Mouse (Mus musculus): ENCODE data around the gene Slc9a8.
"Not testable (repeated sequence)": the region's sequence is repeated elsewhere in the genome, so short reads cannot be mapped to it uniquely, and the experiment has no call there.

Slc9a8 gene

DNA sequence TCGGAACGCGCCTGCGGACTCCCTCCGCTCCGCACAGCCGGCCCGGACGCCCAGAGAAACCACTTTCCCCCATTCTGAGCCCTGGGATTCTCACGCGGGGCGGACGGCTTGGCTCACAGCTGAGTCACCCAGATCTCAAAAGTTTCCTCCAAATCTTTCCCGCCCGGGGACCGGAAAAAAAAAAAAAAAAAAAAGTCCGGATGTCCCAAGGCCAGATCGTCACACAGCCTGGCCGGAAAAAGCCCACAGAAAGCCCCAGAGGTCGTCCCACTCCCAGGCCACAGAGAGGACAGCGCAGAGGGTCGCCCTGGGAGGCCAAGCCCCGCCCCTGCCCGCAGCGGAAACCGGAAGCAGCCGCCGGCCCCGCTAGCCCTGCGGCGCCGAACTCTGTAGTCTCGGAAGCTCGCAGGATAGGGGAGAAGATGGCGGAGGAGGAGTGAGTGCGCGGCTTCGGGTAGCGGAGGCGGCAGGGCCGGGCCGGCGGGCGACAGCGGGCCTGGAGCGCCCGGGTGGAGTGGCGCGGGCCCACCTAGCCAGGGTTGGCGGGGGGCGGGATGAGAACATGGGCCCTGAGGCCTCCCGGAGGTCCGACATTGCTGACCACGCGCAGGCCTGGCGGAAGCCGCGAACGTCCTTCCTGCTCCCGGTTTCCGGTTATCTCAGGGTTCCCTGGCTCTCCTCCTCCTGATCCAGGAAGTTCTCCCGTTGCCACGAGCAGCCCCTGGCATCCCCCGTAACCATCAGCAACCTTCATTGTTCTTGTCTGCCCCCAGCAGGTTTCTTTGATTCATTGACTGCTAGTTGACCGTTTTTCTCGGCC is at the start of gene Slc9a8:
TSS of gene Slc9a8 (plus strand) at position 383 of the 820 bp plus-strand sequence.
- DNase-seq (ENCODE audit: low spot score): peak; percentile 91

GRCm38 (mm10) chr2:167373266-167373665 is 48.2 kb upstream of the Slc9a8 start:
- DNase-seq (ENCODE audit: low spot score): peak; percentile 54

- DNase-seq (ENCODE audit: low spot score): no peak
Measured at GRCm38 (mm10) chr2:167374191-167374805, 47.2 kb upstream of the Slc9a8 start.

GRCm38 (mm10) chr2:167375135-167375534 is 46.4 kb upstream of the Slc9a8 start:
- DNase-seq (ENCODE audit: low spot score): no peak

DNA sequence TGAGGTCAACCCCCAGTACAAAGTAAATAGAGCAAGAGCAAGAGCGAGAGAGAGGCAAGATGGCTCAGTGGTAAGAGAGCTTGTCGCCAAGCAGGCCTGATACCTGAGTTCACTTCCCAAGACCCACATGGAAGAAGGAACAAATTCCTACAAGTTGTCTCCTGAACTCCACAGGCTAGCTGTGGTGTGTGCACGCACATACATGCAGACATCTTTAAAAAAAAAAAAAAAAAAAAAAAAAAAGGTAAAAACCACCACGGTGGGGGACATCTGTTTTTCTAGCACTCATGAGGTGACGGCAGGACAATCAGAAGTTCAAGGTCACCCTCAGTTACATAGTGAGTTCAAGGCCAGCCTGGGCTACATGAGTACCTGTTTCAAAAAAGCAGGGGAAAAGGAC is 45.8 kb upstream of the Slc9a8 start:
- no peak for DNase-seq (ENCODE audit: low spot score)

DNA sequence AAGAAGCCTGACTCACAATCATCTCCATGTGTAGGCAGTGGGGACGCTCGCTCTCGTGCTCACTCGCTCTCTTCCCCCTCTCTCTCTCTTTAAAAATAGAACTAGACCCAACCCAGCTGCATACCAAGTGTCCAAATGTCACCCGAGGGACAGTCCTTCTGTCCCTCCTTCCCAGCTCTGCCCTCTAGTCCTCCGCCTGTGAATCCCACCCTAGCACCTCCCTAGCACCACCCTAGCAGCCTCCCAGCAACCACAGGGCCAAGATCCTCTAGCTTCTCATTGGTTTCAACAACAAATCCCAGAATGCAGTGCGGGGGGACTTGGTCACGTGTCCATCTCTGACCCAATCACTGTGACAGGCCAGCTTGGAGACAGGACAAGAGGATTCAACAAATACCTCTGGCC is 45.4 kb upstream of the Slc9a8 start:
- DNase-seq (ENCODE audit: low spot score): no peak

GRCm38 (mm10) chr2:167377697-167378096 is 43.8 kb upstream of the Slc9a8 start:
- no peak for DNase-seq (ENCODE audit: low spot score)

DNA sequence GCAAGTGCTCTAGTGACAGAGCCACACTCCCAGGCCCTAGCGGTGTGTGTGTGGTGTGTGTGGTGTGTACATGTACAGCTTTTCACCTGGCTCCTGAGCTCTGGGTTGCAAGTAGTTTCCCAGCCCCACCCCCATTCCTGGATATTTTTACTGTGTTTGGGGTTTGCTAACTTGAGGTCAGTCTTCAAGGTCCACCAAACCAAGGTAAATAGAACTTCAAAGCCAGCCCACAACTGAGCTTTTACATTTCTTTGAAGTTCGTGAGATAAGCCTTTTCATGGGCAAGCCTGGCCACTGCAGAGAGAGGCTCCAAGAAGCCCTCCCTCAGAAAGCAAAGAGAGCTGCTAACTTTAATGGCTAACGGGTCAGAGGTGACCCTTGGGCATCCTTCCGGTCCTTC is 42.5 kb upstream of the Slc9a8 start:
- DNase-seq (ENCODE audit: low spot score): no peak

DNA sequence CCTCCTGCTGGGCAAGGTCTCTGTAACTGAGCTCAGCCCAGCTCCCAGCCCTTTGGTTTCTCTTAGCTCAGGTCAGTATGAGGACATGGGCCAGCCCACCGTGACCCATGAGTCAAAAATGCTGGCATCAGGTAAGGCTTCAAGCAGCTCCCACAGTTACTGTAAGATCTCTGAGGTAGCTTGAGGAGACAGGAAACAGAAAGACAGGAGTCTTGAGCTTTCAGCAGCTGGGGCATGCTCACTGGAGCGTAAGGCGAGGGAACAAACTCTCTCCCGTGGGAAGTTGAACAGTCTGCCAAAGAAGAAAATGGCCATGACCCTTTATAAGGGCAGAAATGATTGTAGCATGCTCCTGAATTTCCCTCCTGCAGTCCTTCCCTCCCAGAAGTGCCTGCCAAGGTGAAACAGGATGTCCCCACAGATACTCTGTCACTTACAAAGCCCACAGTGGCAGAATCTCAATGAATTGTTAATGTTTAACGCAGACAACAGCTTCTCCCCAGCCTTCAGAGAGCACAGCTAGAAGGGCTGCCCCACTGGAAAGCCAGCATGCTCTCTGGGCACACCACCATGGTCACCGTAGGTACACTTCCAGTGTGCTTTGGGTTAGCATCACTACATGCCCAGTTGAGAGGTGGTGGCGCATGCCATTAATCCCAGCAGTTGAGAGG is 40.8 kb upstream of the Slc9a8 start:
- no peak for DNase-seq (ENCODE audit: low spot score)

- DNase-seq (ENCODE audit: low spot score): no peak
Measured at GRCm38 (mm10) chr2:167381596-167381995, 39.9 kb upstream of the Slc9a8 start.

- DNase-seq (ENCODE audit: low spot score): no peak
Measured at GRCm38 (mm10) chr2:167382389-167382788, 39.1 kb upstream of the Slc9a8 start.

GRCm38 (mm10) chr2:167383666-167384083 is 37.8 kb upstream of the Slc9a8 start:
- no peak for DNase-seq (ENCODE audit: low spot score)

DNA sequence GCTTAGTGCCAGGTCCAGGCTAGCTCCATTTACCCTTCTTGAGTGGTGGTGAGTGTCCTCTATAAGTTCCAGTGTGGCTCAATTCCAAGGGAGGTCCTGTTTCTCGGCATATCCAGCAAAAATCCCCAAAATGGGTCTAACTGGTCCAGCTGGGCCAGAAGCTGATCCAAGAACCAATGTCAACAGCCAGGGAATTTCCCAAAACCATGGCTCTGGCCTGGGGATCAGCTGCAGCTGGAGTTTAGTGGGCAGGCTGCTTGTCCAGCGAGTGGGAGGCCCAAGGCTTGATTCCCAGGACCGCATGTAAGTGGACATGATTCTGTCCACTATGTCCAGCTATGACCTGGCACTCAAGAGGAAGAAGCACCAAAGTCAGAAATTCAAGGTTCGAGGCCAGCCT is 35.1 kb upstream of the Slc9a8 start:
- DNase-seq (ENCODE audit: low spot score): no peak

GRCm38 (mm10) chr2:167386998-167387397 is 34.5 kb upstream of the Slc9a8 start:
- DNase-seq (ENCODE audit: low spot score): no peak

DNA sequence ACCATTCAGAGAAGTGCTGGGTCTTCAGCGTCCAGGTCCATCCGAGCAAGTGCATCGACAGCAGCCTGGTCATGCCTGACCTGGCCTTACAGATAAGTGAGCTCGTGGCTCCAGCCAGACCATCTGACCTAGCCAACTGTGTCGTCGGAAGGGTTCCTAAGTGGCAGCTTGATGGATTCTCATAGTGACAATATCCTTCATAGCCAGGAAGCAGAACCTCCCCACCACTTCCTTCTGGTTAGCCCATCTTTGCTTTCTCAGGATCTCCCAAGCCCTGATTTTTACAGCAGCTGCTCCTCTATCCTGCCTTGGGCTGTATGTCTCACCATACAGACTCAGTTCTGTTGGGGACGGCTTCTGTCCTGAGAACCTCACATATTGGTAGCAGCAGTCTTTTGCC is 27.1 kb upstream of the Slc9a8 start:
- no peak for DNase-seq (ENCODE audit: low spot score)

DNA sequence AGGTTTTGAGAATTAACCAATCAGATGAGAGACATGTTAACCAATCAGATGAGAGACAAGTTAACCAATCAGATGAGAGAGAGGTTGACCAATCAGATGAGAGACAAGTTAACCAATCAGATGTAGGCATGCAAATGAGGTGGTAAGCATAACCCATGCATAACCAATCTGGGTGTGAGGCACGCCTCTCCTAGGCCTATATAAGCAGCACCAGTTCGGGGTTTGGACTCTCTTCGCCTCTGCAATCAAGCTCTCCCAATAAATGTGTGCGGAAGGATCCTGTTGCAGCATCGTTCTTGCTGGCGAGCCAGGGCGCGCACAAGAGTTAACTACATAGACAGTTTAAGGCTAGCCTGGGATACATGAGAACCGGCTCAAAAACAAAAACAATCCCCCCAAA is 25.1 kb upstream of the Slc9a8 start:
- DNase-seq (ENCODE audit: low spot score): not testable (repeated sequence)

- no peak for DNase-seq (ENCODE audit: low spot score)
Measured at GRCm38 (mm10) chr2:167399012-167399411, 22.5 kb upstream of the Slc9a8 start.

DNA sequence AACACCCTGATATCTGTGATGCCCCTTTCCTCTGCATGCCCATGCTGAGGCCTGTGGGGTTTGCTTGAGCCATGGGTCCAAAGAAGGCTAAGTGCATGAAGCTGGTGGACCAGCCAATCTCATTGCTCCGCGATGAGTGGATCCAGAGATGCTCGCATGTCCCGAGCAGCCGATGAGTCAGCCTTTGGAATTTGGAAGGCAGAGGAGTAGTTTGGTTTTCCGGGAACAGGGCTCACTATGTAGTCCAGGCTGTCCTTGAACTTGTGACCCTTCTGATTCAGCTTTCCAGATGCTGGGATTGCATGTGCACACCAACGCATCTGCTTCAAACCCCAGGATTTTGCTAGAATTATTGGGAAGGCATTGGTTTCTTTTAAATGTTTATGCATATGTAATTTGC is 21.9 kb upstream of the Slc9a8 start:
- DNase-seq (ENCODE audit: low spot score): no peak

GRCm38 (mm10) chr2:167403085-167403484 is 18.4 kb upstream of the Slc9a8 start:
- no peak for DNase-seq (ENCODE audit: low spot score)

GRCm38 (mm10) chr2:167405101-167405880 is 16.2 kb upstream of the Slc9a8 start:
- DNase-seq (ENCODE audit: low spot score): no peak

GRCm38 (mm10) chr2:167407296-167407929 is 14.1 kb upstream of the Slc9a8 start:
- no peak for DNase-seq (ENCODE audit: low spot score)

DNA sequence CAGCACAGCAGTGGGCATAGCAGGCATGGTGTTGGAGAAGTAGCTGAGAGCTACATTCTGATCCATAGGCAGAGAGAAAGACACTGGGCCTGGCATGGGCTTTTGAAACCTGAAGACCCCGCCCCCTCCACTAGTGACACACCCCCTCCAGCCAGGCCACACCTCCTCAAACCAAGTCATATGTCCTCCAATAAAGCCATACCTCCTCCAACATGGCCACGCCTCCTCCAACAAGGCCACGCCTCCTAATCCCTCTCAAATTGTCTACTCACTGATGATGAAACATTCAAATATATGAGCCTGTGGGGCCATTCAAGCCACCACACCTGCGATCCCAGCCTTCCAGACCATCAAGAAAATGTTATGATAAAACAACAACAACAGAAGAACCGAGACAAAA is 7.1 kb upstream of the Slc9a8 start:
- DNase-seq (ENCODE audit: low spot score): no peak

Measured in ovary, postnatal 14 days (tissue).